Mouse (Mus musculus) hindbrain, embryonic 14.5 days (tissue): Measurements from ENCODE around the gene Usp24. TPM values are rescaled to one million over a fixed set of nuclear protein-coding genes. Genes with fewer than 3 reads are reported as not detected.
A peak's percentile ranks its signal among the peaks of the same experiment; 100 is the strongest.

ENCODE experiments used
- ATAC-seq: fragments of 200-750 bp; cut with Nextera tagmentation; 2 replicates; pipeline ENCODE4 v1.8.0; 2017; ENCODE audit warnings: moderate number of reproducible peaks, mild to moderate bottlenecking, moderate TSS enrichment, moderate library complexity; ENCODE audit not compliant: low FRiP score
- DNase-seq: peaks from one replicate; pipeline ENCODE4 v3.0.0-alpha.2; 2015; ENCODE audit warnings: low spot score
- H3K27ac ChIP-seq: fragments of 300-500 bp; sonication (generic); 2 replicates; pipeline ENCODE4 v1.5.1; 2014; ENCODE audit warnings: mild to moderate bottlenecking, moderate library complexity
- H3K27me3 ChIP-seq: fragments of 300-500 bp; sonication (generic); 2 replicates; pipeline ENCODE4 v1.6.1; 2014; ENCODE audit warnings: mild to moderate bottlenecking, low read length, mixed read lengths; ENCODE audit not compliant: control insufficient read depth, insufficient read depth
- H3K36me3 ChIP-seq: fragments of 300-500 bp; sonication (generic); replicated peaks from 2 replicates; pipeline ENCODE4 v1.6.1; 2014; ENCODE audit not compliant: control insufficient read depth, insufficient read depth
- H3K4me1 ChIP-seq: fragments of 300-500 bp; sonication (generic); replicated peaks from 2 replicates; pipeline ENCODE4 v1.6.1; 2014; ENCODE audit warnings: antibody characterized with exemption, low read length, mixed read lengths; ENCODE audit not compliant: control insufficient read depth, insufficient read depth
- H3K4me2 ChIP-seq: fragments of 300-500 bp; sonication (generic); replicated peaks from 2 replicates; pipeline ENCODE4 v1.6.1; 2014; ENCODE audit warnings: mild to moderate bottlenecking, moderate library complexity
- H3K4me3 ChIP-seq: fragments of 300-500 bp; sonication (generic); replicated peaks from 2 replicates; pipeline ENCODE4 v1.5.1; 2014; ENCODE audit warnings: mild to moderate bottlenecking, low read length
- H3K9ac ChIP-seq: fragments of 300-500 bp; sonication (generic); 2 replicates; pipeline ENCODE4 v1.6.1; 2014
- H3K9me3 ChIP-seq: fragments of 300-500 bp; sonication (generic); 2 replicates; pipeline ENCODE4 v1.6.1; 2016; ENCODE audit warnings: low read length; ENCODE audit not compliant: control insufficient read depth
- WGBS: fragments of 180-500 bp; shearing (Covaris S2); extraction: QIAGEN DNeasy Blood & Tissue Kit; methylation state at CpG from one replicate; pipeline ENCODE4 v1.1.7; 2014; 5-methylcytosine and 5-hydroxymethylcytosine counted together
- polyA plus RNA-seq: library from polyadenylated mRNA; unstranded; fragments of >200 nt; fragmentation: Nextera tagmentation; extraction: Ambion mirVana; gene quantifications from 2 replicates; pipeline ENCODE4 v1.2.1, GENCODE M21; 2014

The Usp24 gene
- polyA plus RNA-seq: 12.9 and 13.0 TPM in 2 replicates

DNA sequence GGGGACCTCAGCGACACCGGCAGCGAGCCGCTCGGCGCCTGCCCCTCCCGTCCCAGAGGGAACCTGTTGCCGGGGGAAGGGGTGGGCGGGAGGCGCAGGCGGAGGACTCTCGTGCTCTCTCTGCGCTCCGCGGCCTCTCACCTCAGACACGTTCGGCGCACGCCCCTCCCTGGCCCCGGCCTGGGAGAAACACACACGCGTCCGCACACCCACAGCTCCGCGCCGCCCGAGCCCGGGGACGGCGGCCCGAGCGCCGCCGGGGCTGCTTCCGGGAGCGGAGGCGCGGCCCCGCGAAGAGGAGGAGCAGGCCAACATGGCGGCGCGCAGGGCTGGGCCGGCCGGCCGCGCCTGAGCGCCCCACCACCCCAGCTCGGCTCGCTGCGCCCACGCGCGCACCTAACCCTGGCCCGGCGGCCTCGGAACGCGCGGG, at the start of gene Usp24:
Usp24 (plus strand) TSS at position 293 of the 430 bp plus-strand sequence.
- ATAC-seq: peak; percentile 88
- 0% methylated on average over 39 of the region's 60 CpGs for WGBS

GRCm38 (mm10) chr4:106276937-106277336, 39.1 kb upstream of the Usp24 start:
- DNase-seq (no peak), ATAC-seq (no peak)
- Histone ChIP-seq H3K9ac (no peak overlapping the region), H3K36me3 (no peaks in the 10 kb centered on the region), H3K4me3 (no peak overlapping the region), H3K4me1 (no peaks in the 10 kb centered on the region), H3K27me3 (no peaks in the 10 kb centered on the region), H3K9me3 (0 out of 2 replicates have a peak, but pooled peaks cover 6% of the 10 kb centered on the region), H3K4me2 (no peak overlapping the region), H3K27ac (no peak overlapping the region)
- 44% methylated on average over 2 of the region's 2 CpGs for WGBS

More for the DNA sequence above, at the start of gene Usp24:
- H3K9ac ChIP-seq: peak within 1 kb of the TSS; percentile 98
- peak within 1 kb of the TSS; percentile 91 for H3K4me3 ChIP-seq
- peak within 1 kb of the TSS; percentile 92 for H3K27ac ChIP-seq
- peak; percentile 56 for DNase-seq
- peaks cover 24% of the 10 kb centered on the region for H3K4me1 ChIP-seq
- peak within 1 kb of the TSS; percentile 75 for H3K4me2 ChIP-seq
- no peaks in the 10 kb centered on the region for H3K9me3 ChIP-seq
- H3K36me3 ChIP-seq: no peaks in the 10 kb centered on the region
- no peaks in the 10 kb centered on the region for H3K27me3 ChIP-seq

DNA sequence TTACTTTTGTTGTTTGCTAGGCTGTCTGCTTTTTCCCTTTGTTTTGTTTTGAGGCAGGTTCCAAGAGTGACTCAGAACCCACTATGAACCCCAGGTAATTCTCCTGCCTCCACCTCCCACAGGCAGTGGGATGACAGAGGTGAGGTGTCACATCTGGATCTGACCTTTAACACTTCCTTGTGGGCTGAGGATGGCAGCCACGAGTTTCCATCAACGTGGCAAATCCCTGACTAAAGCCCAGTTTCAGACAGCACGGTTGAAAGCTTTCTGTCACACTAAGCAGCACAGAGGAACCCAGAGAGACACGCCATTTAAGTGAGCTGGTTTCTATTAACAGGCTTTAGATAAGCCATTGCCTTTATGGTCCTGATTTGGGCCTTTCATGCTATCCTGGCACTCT, 36.8 kb upstream of the Usp24 start:
- no peaks in the 10 kb centered on the region for H3K36me3 ChIP-seq
- no peak overlapping the region for H3K4me2 ChIP-seq
- ATAC-seq (no peak), DNase-seq (no peak)
- H3K4me1 ChIP-seq: no peaks in the 10 kb centered on the region
- H3K27me3 ChIP-seq: no peaks in the 10 kb centered on the region
- H3K27ac ChIP-seq: no peak overlapping the region
- no peaks in the 10 kb centered on the region for H3K9me3 ChIP-seq
- 53% methylated on average over 4 of the region's 4 CpGs for WGBS
- no peak overlapping the region for H3K9ac ChIP-seq
- H3K4me3 ChIP-seq: no peak overlapping the region

- Histone ChIP-seq H3K4me3 (no peak overlapping the region), H3K27ac (no peak overlapping the region), H3K9me3 (no peaks in the 10 kb centered on the region), H3K4me1 (no peaks in the 10 kb centered on the region), H3K4me2 (no peak overlapping the region), H3K9ac (no peak overlapping the region), H3K36me3 (no peaks in the 10 kb centered on the region), H3K27me3 (no peaks in the 10 kb centered on the region)
- DNase-seq: no peak
- ATAC-seq: no peak
- 78% methylated on average over 2 of the region's 2 CpGs for WGBS
Measured at GRCm38 (mm10) chr4:106281128-106281491, 34.9 kb upstream of the Usp24 start.

DNA sequence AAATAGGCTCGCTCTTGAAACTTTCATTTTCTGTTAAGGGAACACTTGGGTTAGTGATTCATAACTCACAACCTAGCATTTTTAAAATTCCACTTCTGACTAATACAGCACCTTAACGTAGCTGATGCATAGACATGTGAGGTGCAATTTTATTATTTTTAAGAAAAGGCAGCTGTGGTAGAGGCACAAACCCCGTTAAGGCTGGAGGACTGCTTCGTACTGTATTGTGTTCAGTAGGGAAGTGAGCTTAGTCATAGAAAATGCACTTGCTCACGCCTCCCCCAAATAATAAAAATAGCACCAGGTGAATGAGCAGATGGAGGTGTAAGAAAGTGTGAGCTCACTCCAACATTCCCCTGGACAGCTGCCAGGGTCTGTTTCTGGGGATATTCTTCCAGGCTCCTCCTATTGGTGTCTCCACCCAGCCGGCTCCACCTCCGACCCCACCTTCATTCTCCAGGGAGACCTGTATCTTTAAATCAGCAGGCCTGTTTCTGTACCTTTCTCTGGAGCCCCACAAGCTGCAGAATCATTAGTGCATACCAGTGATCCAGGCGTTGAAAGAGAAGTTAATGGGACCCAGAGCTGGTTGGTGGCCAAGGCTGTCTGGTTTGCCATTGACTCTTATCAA, 34.4 kb upstream of the Usp24 start:
- DNase-seq: no peak
- WGBS: 71% methylated on average over 8 of the region's 8 CpGs
- H3K36me3 ChIP-seq: no peaks in the 10 kb centered on the region
- no peak overlapping the region for H3K9ac ChIP-seq
- no peak overlapping the region for H3K4me2 ChIP-seq
- ATAC-seq: no peak
- H3K4me3 ChIP-seq: no peak overlapping the region
- no peaks in the 10 kb centered on the region for H3K9me3 ChIP-seq
- H3K27me3 ChIP-seq: no peaks in the 10 kb centered on the region
- H3K4me1 ChIP-seq: no peaks in the 10 kb centered on the region
- no peak overlapping the region for H3K27ac ChIP-seq

- Histone ChIP-seq H3K4me1 (no peaks in the 10 kb centered on the region), H3K27me3 (no peaks in the 10 kb centered on the region), H3K4me2 (no peak overlapping the region), H3K4me3 (no peak overlapping the region), H3K27ac (no peak overlapping the region), H3K9ac (no peak overlapping the region), H3K36me3 (no peaks in the 10 kb centered on the region), H3K9me3 (no peaks in the 10 kb centered on the region)
- DNase-seq (no peak), ATAC-seq (no peak)
- 88% methylated on average over 3 of the region's 3 CpGs for WGBS
Measured at GRCm38 (mm10) chr4:106282123-106282510, 33.9 kb upstream of the Usp24 start.

DNA sequence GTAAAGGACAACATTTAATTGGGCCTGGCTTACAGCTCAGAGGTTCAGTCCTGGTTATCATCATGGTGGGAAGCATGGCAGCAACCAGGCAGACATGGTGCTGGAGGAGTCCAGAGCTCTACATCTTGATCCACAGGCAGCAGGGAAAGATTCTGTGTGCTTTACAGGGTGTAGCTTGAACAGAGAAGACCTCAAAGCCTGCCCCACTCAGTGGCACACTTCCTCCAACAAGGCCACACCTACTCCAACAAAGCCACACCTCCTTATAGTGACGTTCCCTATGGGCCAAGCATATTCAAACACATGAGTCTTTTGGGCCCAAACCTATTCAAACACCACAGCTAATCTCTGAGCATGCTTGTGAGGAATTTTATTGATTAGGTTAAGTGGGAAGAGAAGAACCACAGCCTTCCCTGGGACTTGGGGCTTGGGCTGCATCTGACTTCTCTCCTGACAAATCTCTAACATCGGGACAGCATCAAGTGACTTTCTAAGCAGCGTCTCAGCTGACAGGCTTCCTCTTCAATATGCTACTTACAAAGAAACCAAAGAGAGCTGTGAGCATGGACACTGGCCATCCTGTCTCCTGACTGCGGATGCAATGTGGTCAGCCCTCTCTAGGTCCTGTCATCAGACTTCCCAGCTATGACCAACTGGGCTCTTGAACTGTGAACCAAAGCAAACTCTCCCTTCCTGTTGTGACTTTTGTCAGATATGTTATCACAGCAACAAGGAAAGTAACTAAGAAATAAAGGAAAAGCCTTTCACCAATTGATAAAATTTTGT, 28.9 kb upstream of the Usp24 start:
- H3K4me3 ChIP-seq: no peak overlapping the region
- 80% methylated on average over 4 of the region's 4 CpGs for WGBS
- no peak overlapping the region for H3K9ac ChIP-seq
- ATAC-seq: no peak
- no peak overlapping the region for H3K4me2 ChIP-seq
- H3K27ac ChIP-seq: no peak overlapping the region
- H3K4me1 ChIP-seq: no peaks in the 10 kb centered on the region
- no peaks in the 10 kb centered on the region for H3K27me3 ChIP-seq
- no peak for DNase-seq
- H3K9me3 ChIP-seq: no peaks in the 10 kb centered on the region
- no peaks in the 10 kb centered on the region for H3K36me3 ChIP-seq

- no peak overlapping the region for H3K9ac ChIP-seq
- no peaks in the 10 kb centered on the region for H3K27me3 ChIP-seq
- H3K4me1 ChIP-seq: no peaks in the 10 kb centered on the region
- ATAC-seq: no peak
- H3K9me3 ChIP-seq: no peaks in the 10 kb centered on the region
- H3K36me3 ChIP-seq: no peaks in the 10 kb centered on the region
- H3K27ac ChIP-seq: no peak overlapping the region
- no peak for DNase-seq
- no peak overlapping the region for H3K4me2 ChIP-seq
- H3K4me3 ChIP-seq: no peak overlapping the region
- 83% methylated on average over 2 of the region's 2 CpGs for WGBS
Measured at GRCm38 (mm10) chr4:106290201-106290600, 25.8 kb upstream of the Usp24 start.

GRCm38 (mm10) chr4:106292823-106293222, 23.2 kb upstream of the Usp24 start:
- WGBS: 89% methylated on average over 4 of the region's 4 CpGs
- no peak for ATAC-seq

More at GRCm38 (mm10) chr4:106292823-106293222, 23.2 kb upstream of the Usp24 start:
- H3K36me3 ChIP-seq: no peaks in the 10 kb centered on the region
- H3K27me3 ChIP-seq: no peaks in the 10 kb centered on the region
- H3K9me3 ChIP-seq: no peaks in the 10 kb centered on the region
- no peaks in the 10 kb centered on the region for H3K4me1 ChIP-seq
- no peak for DNase-seq
- no peak overlapping the region for H3K9ac ChIP-seq
- H3K27ac ChIP-seq: no peak overlapping the region
- H3K4me2 ChIP-seq: no peak overlapping the region
- H3K4me3 ChIP-seq: no peak overlapping the region
